29 mouse cellular contexts compared by ENCODE assay signal in the genomic region with DNA sequence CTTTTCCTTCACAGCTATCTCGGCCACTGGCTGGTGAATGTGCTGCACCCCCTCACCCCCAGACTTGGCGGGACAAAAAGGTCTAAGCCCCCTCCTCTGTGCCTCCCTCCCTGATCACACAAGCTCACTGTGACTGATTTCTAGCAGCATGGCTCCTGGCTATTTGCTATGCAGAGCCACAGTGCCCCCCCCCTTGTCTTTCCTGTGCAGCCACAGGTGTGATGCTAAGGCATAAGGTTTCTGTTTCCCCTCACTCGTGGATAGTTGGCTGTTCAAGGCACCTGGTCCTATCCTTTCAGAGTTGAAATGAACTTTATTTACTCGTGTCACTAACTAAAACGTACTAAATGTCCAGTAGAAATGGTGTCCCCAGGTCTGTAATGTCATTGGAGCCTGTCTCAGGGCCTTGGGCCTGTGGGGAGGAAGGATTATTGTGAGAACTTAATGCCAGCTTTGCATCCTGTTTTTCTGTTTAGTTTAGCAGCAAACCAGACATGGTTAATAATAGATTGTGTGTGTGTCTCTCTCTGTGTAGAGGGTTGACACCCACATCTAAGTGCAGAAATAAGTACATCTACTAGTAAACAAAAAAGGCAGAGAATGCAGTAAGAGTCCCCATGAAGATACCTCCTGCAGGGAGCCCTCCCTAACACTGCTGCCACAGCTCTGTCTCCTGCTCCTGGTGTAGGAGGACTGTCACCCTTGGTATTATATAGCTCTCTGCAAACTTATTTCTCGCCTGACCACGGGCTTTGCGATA. TPM values are rescaled to one million over a fixed set of nuclear protein-coding genes. Genes with fewer than 3 reads are reported as not detected.
A peak's percentile ranks its signal among the peaks of the same experiment; 100 is the strongest.
DNase-seq lines count a peak whose midpoint lies in the region; ATAC-seq and TF ChIP-seq lines count a peak whose summit lies in the region.
"Had no signal": no experiment of that assay in that cellular context is flagged by ENCODE, and none has a peak within 500 bp of the region (broad histone marks: within the 10 kb centered on the region; RNA-seq: fewer than 3 reads in every experiment).

No protein-coding gene starts in this region.

- no peak overlapping the region for H3K4me3 ChIP-seq in heart, embryonic 13.5 days
- H3K4me3 ChIP-seq in megakaryocyte, embryonic 14.5 days (replicated peaks): peak overlapping the region; percentile 12
- H3K4me3 ChIP-seq in olfactory bulb, adult 2 months (ENCODE audit: insufficient read depth, low read depth, low read length): no peak overlapping the region
- H3K4me3 ChIP-seq: embryonic facial prominence, embryonic 13.5 days; erythroblast, embryonic 14.5 days; forebrain, embryonic 12.5 days; gastrocnemius, adult 2 months; hindbrain, embryonic 15.5 days; layer of hippocampus, adult 2 months had no signal

- peaks cover 63% of the 10 kb centered on the region for H3K4me1 ChIP-seq in heart, embryonic 13.5 days
- peaks cover 78% of the 10 kb centered on the region for H3K4me1 ChIP-seq in megakaryocyte, embryonic 14.5 days
- H3K4me1 ChIP-seq in olfactory bulb, adult 2 months (ENCODE audit: control insufficient read depth, insufficient read depth, low read length): peaks cover 37% of the 10 kb centered on the region

- no peak for TF ChIP-seq CTCF in olfactory bulb, adult 2 months (IDR thresholded peaks at IDR 0.05; ENCODE audit: insufficient read depth, low read depth, low read length)

- no peak for TF ChIP-seq POLR2A in olfactory bulb, adult 2 months (IDR thresholded peaks at IDR 0.05; ENCODE audit: insufficient read depth, low read depth, low read length)

- peak overlapping the region; percentile 51; the same call in 1 of the 2 replicates for H3K27ac ChIP-seq in heart, embryonic 13.5 days (replicated peaks)
- peak overlapping the region; percentile 88 for H3K27ac ChIP-seq in olfactory bulb, adult 2 months (ENCODE audit: insufficient read depth, low read depth, low read length)
- H3K27ac ChIP-seq: embryonic facial prominence, embryonic 13.5 days; forebrain, embryonic 12.5 days; gastrocnemius, adult 2 months; hindbrain, embryonic 15.5 days; layer of hippocampus, adult 2 months; macrophage had no signal

- H3K4me2 ChIP-seq in heart, embryonic 13.5 days: no peak overlapping the region
- H3K4me2 ChIP-seq: embryonic facial prominence, embryonic 13.5 days; forebrain, embryonic 12.5 days; hindbrain, embryonic 15.5 days; liver, embryonic 11.5 days had no signal

- no peak for DNase-seq in heart, adult 8-10 months (ENCODE audit: low spot score)
- DNase-seq in adrenal gland, adult (ENCODE audit: inconsistent age in 2 of 2, low spot score in 1 of 2): no peak
- DNase-seq: adrenal gland, postnatal 10 days; cerebellum, adult 2 months; cerebellum, postnatal 36 days; embryo, embryonic 11 days; gastrocnemius, adult 2 months; heart, adult 18-20 months; heart, postnatal 4 days; liver, postnatal 0 days; midbrain, embryonic 14.5 days; right cerebral cortex, postnatal 14 days; spleen, adult 18-20 months; thymus, postnatal 36 days had no signal

- no peaks in the 10 kb centered on the region for H3K9me3 ChIP-seq in heart, embryonic 13.5 days
- no peaks in the 10 kb centered on the region for H3K9me3 ChIP-seq in megakaryocyte, embryonic 14.5 days
- H3K9me3 ChIP-seq: embryonic facial prominence, embryonic 13.5 days; forebrain, embryonic 12.5 days; hindbrain, embryonic 15.5 days had no signal

- ATAC-seq in heart, embryonic 13.5 days (ENCODE audit: extremely low read depth, insufficient number of reproducible peaks, low FRiP score, low TSS enrichment): no peak
- no peak; the same call in 1 of the 2 replicates for ATAC-seq in megakaryocyte, adult 5-6 weeks (ENCODE audit: poor library complexity, severe bottlenecking)
- peak; percentile 66 for ATAC-seq in CD4-positive, CD25-positive, alpha-beta regulatory T cell, adult 4 months
- ATAC-seq: intestine, postnatal 0 days; liver, postnatal 0 days had no signal

- peak overlapping the region; percentile 47 for H3K9ac ChIP-seq in heart, embryonic 13.5 days
- H3K9ac ChIP-seq: embryonic facial prominence, embryonic 13.5 days; forebrain, embryonic 12.5 days; hindbrain, embryonic 15.5 days; liver, postnatal 0 days had no signal

- H3K36me3 ChIP-seq in heart, embryonic 13.5 days: no peaks in the 10 kb centered on the region
- no peaks in the 10 kb centered on the region for H3K36me3 ChIP-seq in megakaryocyte, embryonic 14.5 days (replicated peaks; ENCODE audit: low read length)
- H3K36me3 ChIP-seq: embryonic facial prominence, embryonic 13.5 days; forebrain, embryonic 12.5 days; hindbrain, embryonic 15.5 days had no signal

- WGBS in heart, embryonic 13.5 days: 64% methylated on average over 8 of the region's 8 CpGs
- 54% methylated on average over 8 of the region's 8 CpGs for WGBS in olfactory bulb, adult 2 months

- H3K27me3 ChIP-seq in heart, embryonic 13.5 days (replicated peaks): no peaks in the 10 kb centered on the region
- H3K27me3 ChIP-seq in megakaryocyte, embryonic 14.5 days (replicated peaks): peaks cover 30% of the 10 kb centered on the region

RNA-seq across cellular contexts. Expression of a gene that starts 7.9 kb away (rescaled TPM):
- 25.3 and 26.1 TPM in 2 replicates for polyA plus RNA-seq in heart, embryonic 13.5 days (2015; fragmentation: Nextera tagmentation; extraction: Ambion mirVana)
- 10 to 100 TPM; 31.3 to 55.8 (median 41.0) TPM for total RNA-seq in heart, adult 8-10 months (2022)
- 1.2 and 1.3 TPM in 2 replicates for polyA plus RNA-seq in megakaryocyte, embryonic 14.5 days (2012; ENCODE audit: insufficient read depth, low replicate concordance)
- 9.8 and 10.5 TPM in 2 replicates for total RNA-seq in megakaryocyte, adult 5-6 weeks (2015)
- 4.6 and 7.2 TPM in 2 replicates for total RNA-seq in megakaryocyte, adult 5-6 weeks (2017)
- polyA plus RNA-seq in CD4-positive, CD25-positive, alpha-beta regulatory T cell, adult 4 months (2017; shearing (Covaris generic)): 10 to 100 TPM; 30.6 to 45.1 TPM
- 56.0 and 57.3 TPM in 2 replicates for polyA plus RNA-seq in olfactory bulb, adult 2 months (2012; ENCODE audit: insufficient read depth, insufficient read length, low replicate concordance, missing spikeins)

RNA-seq across cellular contexts. Expression of a gene that starts 19.2 kb away (rescaled TPM):
- 18.6 and 19.9 TPM in 2 replicates for polyA plus RNA-seq in heart, embryonic 13.5 days (2015; fragmentation: Nextera tagmentation; extraction: Ambion mirVana)
- total RNA-seq in heart, adult 8-10 months (2022): 1 to 10 TPM in 3 of 4 experiments, under 1 TPM in 1; 0.87 to 2.1 (median 1.2) TPM
- polyA plus RNA-seq in megakaryocyte, embryonic 14.5 days (2012; ENCODE audit: insufficient read depth, low replicate concordance): 23.0 and 25.1 TPM in 2 replicates
- total RNA-seq in megakaryocyte, adult 5-6 weeks (2015): 129 and 131 TPM in 2 replicates
- total RNA-seq in megakaryocyte, adult 5-6 weeks (2017): 40.6 and 49.7 TPM in 2 replicates
- 1 to 10 TPM; 1.1 to 3.2 TPM for polyA plus RNA-seq in CD4-positive, CD25-positive, alpha-beta regulatory T cell, adult 4 months (2017; shearing (Covaris generic))
- not detected in 2 replicates for polyA plus RNA-seq in olfactory bulb, adult 2 months (2012; ENCODE audit: insufficient read depth, insufficient read length, low replicate concordance, missing spikeins)
- total RNA-seq: gastrocnemius, adult 2 months had no signal

RNA-seq across cellular contexts. Expression of a gene that starts 52.8 kb away (rescaled TPM):
- polyA plus RNA-seq in heart, embryonic 13.5 days (2015; fragmentation: Nextera tagmentation; extraction: Ambion mirVana): 1,256 and 1,437 TPM in 2 replicates
- 1,000 to 10,000 TPM; 2,121 to 2,549 (median 2,255) TPM for total RNA-seq in heart, adult 8-10 months (2022)
- polyA plus RNA-seq in megakaryocyte, embryonic 14.5 days (2012; ENCODE audit: insufficient read depth, low replicate concordance): 1.4 TPM in 1 of 2 replicates, not detected in the other
- 10.7 and 12.1 TPM in 2 replicates for total RNA-seq in megakaryocyte, adult 5-6 weeks (2015)
- 9.2 and 12.2 TPM in 2 replicates for total RNA-seq in megakaryocyte, adult 5-6 weeks (2017)
- not detected for polyA plus RNA-seq in CD4-positive, CD25-positive, alpha-beta regulatory T cell, adult 4 months (2017; shearing (Covaris generic))
- not detected in 2 replicates for polyA plus RNA-seq in olfactory bulb, adult 2 months (2012; ENCODE audit: insufficient read depth, insufficient read length, low replicate concordance, missing spikeins)
- total RNA-seq: layer of hippocampus, adult 2 months; layer of hippocampus, postnatal 25 days had no signal
- polyA plus RNA-seq: cerebellum, adult 2 months; erythroblast, embryonic 14.5 days; macrophage; testis, adult 2 months had no signal

Comparison
In these comparisons a context has a peak if more than half of its experiments do, and no peak if none do; other contexts are left out.
1. RNA of a gene that starts 7.9 kb away (polyA plus RNA-seq): 56.0 to 57.3 TPM in olfactory bulb, adult 2 months, 30.6 to 45.1 TPM in CD4-positive, CD25-positive, alpha-beta regulatory T cell, adult 4 months and 25.3 to 26.1 TPM in heart, embryonic 13.5 days; 1.2 to 1.3 TPM in megakaryocyte, embryonic 14.5 days; every median in the first group is over 10 times any median in the second.
2. RNA of a gene that starts 52.8 kb away (polyA plus RNA-seq): 1,256 to 1,437 TPM in heart, embryonic 13.5 days; 1.4 TPM in megakaryocyte, embryonic 14.5 days, not detected in CD4-positive, CD25-positive, alpha-beta regulatory T cell, adult 4 months and not detected in olfactory bulb, adult 2 months; every median in the first group is over 100 times any median in the second.